Mouse (Mus musculus) retina, postnatal 7 days (tissue): Measurements from ENCODE around the gene Adrm1.

Experiments used
- DNase-seq: peaks from one replicate; pipeline ENCODE4 v3.0.0-alpha.2; 2012; ENCODE audit warnings: low read depth, low spot score

Gene Adrm1

GRCm38 (mm10) chr2:180184752-180185109, 13.4 kb downstream of the Adrm1 start:
- DNase-seq: no peak

- DNase-seq: no peak
Observed at GRCm38 (mm10) chr2:180185686-180186085, 14.4 kb downstream of the Adrm1 start.

- DNase-seq: no peak
Observed at GRCm38 (mm10) chr2:180187362-180187761, 16.1 kb downstream of the Adrm1 start.

GRCm38 (mm10) chr2:180196610-180197322, 25.5 kb downstream of the Adrm1 start:
- no peak for DNase-seq

GRCm38 (mm10) chr2:180197323-180198037, 26.2 kb downstream of the Adrm1 start:
- no peak for DNase-seq

GRCm38 (mm10) chr2:180198782-180199181, 27.5 kb downstream of the Adrm1 start:
- DNase-seq: no peak

- DNase-seq: no peak
Observed at GRCm38 (mm10) chr2:180200681-180201080, 29.4 kb downstream of the Adrm1 start.

GRCm38 (mm10) chr2:180201303-180201702, 30.0 kb downstream of the Adrm1 start:
- DNase-seq: no peak

- DNase-seq: no peak
Observed at GRCm38 (mm10) chr2:180202263-180202662, 31.0 kb downstream of the Adrm1 start.

- no peak for DNase-seq
Observed at GRCm38 (mm10) chr2:180202805-180203204, 31.5 kb downstream of the Adrm1 start.

GRCm38 (mm10) chr2:180204501-180204900, 33.2 kb downstream of the Adrm1 start:
- no peak for DNase-seq

GRCm38 (mm10) chr2:180205083-180205955, 34.0 kb downstream of the Adrm1 start:
- DNase-seq: no peak

GRCm38 (mm10) chr2:180205956-180206280, 34.6 kb downstream of the Adrm1 start:
- DNase-seq: no peak

GRCm38 (mm10) chr2:180207840-180208239, 36.6 kb downstream of the Adrm1 start:
- DNase-seq: no peak

GRCm38 (mm10) chr2:180208976-180209375, 37.7 kb downstream of the Adrm1 start:
- DNase-seq: no peak

GRCm38 (mm10) chr2:180212255-180212654, 41.0 kb downstream of the Adrm1 start:
- DNase-seq: no peak

GRCm38 (mm10) chr2:180214352-180214978, 43.2 kb downstream of the Adrm1 start:
- DNase-seq: no peak

GRCm38 (mm10) chr2:180215011-180215461, 43.8 kb downstream of the Adrm1 start:
- no peak for DNase-seq

- no peak for DNase-seq
Observed at GRCm38 (mm10) chr2:180215951-180216350, 44.7 kb downstream of the Adrm1 start.

GRCm38 (mm10) chr2:180216921-180217320, 45.6 kb downstream of the Adrm1 start:
- DNase-seq: no peak

- no peak for DNase-seq
Observed at GRCm38 (mm10) chr2:180217587-180217986, 46.3 kb downstream of the Adrm1 start.

GRCm38 (mm10) chr2:180218241-180218640, 47.0 kb downstream of the Adrm1 start:
- DNase-seq: no peak
